Mouse (Mus musculus): Measurements from ENCODE around the gene Pcdh17.

DNA sequence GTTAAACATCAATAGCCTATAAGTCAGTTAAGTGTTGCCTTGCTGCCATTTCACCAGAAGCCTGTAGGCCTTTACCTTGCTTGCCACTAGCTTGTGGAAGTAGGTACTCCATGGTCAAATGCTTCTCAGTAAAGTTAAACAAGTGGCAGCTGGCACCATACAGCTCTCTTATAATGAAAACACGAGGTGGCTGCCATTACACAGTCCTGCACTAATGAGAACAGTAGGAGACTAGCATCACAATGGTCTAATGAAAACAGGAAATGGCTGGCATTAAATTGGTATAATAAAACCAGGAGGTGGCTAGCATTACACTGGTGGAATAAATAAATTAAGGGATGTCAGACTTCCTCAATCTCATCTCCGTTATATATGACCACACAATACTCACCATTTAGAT, 102.6 kb downstream of the Pcdh17 start:
- TF ChIP-seq POLR2A (IDR thresholded peaks at IDR 0.05; ENCODE audit: borderline replicate concordance, insufficient read depth, low read length): no peak
- no peak for TF ChIP-seq CTCF (IDR thresholded peaks at IDR 0.05; ENCODE audit: borderline replicate concordance, insufficient read depth, low read depth, low read length)

All from cerebellum, adult 2 months (tissue).